Mouse (Mus musculus) MN1 (cell line): ENCODE data around the gene Lrrc29.
A peak's percentile ranks its signal among the peaks of the same experiment; 100 is the strongest.

Source experiments
- DNase-seq: peaks from one replicate; pipeline ENCODE4 v3.0.0-alpha.2; 2016; ENCODE audit warnings: low spot score

Lrrc29 gene

GRCm38 (mm10) chr8:105265128-105265527 is 61.0 kb downstream of the Lrrc29 start:
- DNase-seq = peak; percentile 50

- DNase-seq = peak; percentile 72
Measured at GRCm38 (mm10) chr8:105264024-105264982, 61.8 kb downstream of the Lrrc29 start, which contains the start of the genes Tradd and Fbxl8. TSS of gene Tradd (minus strand) at chr8:105264609. TSS of gene Fbxl8 (plus strand) at chr8:105264648.

GRCm38 (mm10) chr8:105263244-105263912 is 62.7 kb downstream of the Lrrc29 start:
- no peak for DNase-seq
